Mouse (Mus musculus) intestine, embryonic 16.5 days (tissue): ENCODE data around the gene Cd101. TPM values are rescaled to one million over a fixed set of nuclear protein-coding genes. Genes with fewer than 3 reads are reported as not detected.

Experiments
- ATAC-seq: fragments of 200-750 bp; cut with Nextera tagmentation; 2 replicates; pipeline ENCODE4 v1.8.0; 2017; ENCODE audit warnings: moderate TSS enrichment, moderate library complexity
- H3K27ac ChIP-seq: fragments of 300-500 bp; sonication (generic); 2 replicates; pipeline ENCODE4 v1.5.1; 2014; ENCODE audit warnings: mild to moderate bottlenecking, low read length
- H3K27me3 ChIP-seq: fragments of 300-500 bp; sonication (generic); replicated peaks from 2 replicates; pipeline ENCODE4 v1.6.1; 2014; ENCODE audit warnings: low read length, control low read depth, mixed read lengths; ENCODE audit not compliant: control insufficient read depth, insufficient read depth
- H3K36me3 ChIP-seq: fragments of 300-500 bp; sonication (generic); 2 replicates; pipeline ENCODE4 v1.6.1; 2014; ENCODE audit warnings: low read length, control low read depth; ENCODE audit not compliant: control insufficient read depth, insufficient read depth
- H3K4me1 ChIP-seq: fragments of 300-500 bp; sonication (generic); 2 replicates; pipeline ENCODE4 v1.6.1; 2014; ENCODE audit warnings: low read length, control low read depth, mixed read lengths; ENCODE audit not compliant: control insufficient read depth, insufficient read depth
- H3K4me2 ChIP-seq: fragments of 300-500 bp; sonication (generic); 2 replicates; pipeline ENCODE4 v1.6.1; 2014; ENCODE audit warnings: low read depth, low read length, control low read depth
- H3K4me3 ChIP-seq: fragments of 300-500 bp; sonication (generic); 2 replicates; pipeline ENCODE4 v1.5.1; 2014; ENCODE audit warnings: mild to moderate bottlenecking, low read length
- H3K9ac ChIP-seq: fragments of 300-500 bp; sonication (generic); 2 replicates; pipeline ENCODE4 v1.6.1; 2014; ENCODE audit warnings: low read depth, low read length
- H3K9me3 ChIP-seq: fragments of 300-500 bp; sonication (generic); 2 replicates; pipeline ENCODE4 v1.6.1; 2016; ENCODE audit warnings: low read length, control low read depth; ENCODE audit not compliant: control insufficient read depth
- WGBS: fragments of 180-500 bp; shearing (Covaris S2); extraction: QIAGEN DNeasy Blood & Tissue Kit; methylation state at CpG from one replicate; pipeline ENCODE4 v1.1.7; 2014; 5-methylcytosine and 5-hydroxymethylcytosine counted together
- polyA plus RNA-seq: library from polyadenylated mRNA; unstranded; fragments of >200 nt; fragmentation: Nextera tagmentation; extraction: Ambion mirVana; gene quantifications from 2 replicates; pipeline ENCODE4 v1.2.1, GENCODE M21; 2015

Gene Cd101
- polyA plus RNA-seq, 1 experiment from 2014 or later: 0.13 TPM

DNA sequence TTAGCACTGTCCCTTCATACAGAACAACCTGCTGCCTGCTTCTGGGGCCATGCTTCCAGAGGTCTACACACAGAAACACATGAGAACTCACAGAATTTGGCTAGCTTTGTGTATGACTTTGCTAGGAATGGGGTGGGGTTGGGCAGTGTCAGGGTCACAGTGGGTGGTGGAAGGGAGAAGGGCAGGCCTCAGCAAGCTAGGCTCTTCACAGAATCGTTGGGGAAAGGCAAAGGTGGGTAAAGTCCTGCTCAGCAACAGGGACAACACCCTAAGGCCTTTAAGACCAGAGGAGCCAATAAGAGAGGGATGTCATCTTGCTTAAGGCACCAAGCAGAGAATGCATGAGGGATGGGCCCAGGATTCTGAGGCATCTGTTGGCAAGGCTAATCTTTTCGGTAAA, 19.4 kb upstream of the Cd101 start:
- Histone ChIP-seq H3K9me3 (no peaks in the 10 kb centered on the region), H3K4me2 (no peak overlapping the region), H3K36me3 (0 out of 2 replicates have a peak, but pooled peaks cover 3% of the 10 kb centered on the region), H3K27me3 (no peaks in the 10 kb centered on the region), H3K4me1 (peaks cover 16% of the 10 kb centered on the region), H3K27ac (no peak overlapping the region), H3K4me3 (no peak overlapping the region), H3K9ac (no peak overlapping the region)
- ATAC-seq: no peak
- 62% methylated on average over 2 of the region's 2 CpGs for WGBS

DNA sequence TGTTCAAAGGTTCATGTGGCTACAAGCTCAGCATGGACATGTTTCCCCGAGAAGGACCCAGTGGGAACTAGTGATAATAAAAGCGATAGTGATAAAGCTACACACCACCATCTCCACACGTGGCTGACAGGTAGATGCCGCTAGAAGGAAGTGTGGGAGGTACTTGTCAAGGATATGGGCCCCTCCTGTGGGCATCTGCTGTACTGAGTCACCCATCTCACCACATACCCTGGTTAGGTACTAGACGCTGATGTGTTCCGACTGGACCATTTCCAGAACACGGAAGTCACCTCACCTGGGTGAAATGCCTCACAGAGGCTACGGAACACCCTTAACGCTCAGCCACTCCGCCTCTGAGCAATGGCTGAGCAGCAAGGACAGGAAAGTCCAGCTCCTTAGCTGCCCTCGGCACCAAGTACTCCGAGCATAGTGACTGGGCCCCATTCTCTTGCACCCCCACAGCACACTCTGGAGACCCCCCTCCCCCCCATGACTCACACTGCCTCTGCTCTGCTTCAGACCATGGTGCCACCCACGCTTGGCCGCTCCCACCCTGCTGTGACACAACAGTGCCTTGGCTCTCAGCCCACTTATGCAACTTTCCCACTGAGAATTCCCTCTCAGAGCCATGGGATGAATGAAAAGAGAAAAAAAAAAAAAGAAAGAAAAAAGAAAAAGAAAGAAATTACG, 18.4 kb upstream of the Cd101 start:
- Histone ChIP-seq H3K4me2 (no peak overlapping the region), H3K9me3 (no peaks in the 10 kb centered on the region), H3K27ac (no peak overlapping the region), H3K4me3 (no peak overlapping the region), H3K36me3 (peaks cover 7% of the 10 kb centered on the region; the same call in 1 of the 2 replicates), H3K27me3 (no peaks in the 10 kb centered on the region), H3K9ac (no peak overlapping the region), H3K4me1 (peaks cover 16% of the 10 kb centered on the region)
- WGBS: 77% methylated on average over 15 of the region's 15 CpGs
- ATAC-seq: no peak

DNA sequence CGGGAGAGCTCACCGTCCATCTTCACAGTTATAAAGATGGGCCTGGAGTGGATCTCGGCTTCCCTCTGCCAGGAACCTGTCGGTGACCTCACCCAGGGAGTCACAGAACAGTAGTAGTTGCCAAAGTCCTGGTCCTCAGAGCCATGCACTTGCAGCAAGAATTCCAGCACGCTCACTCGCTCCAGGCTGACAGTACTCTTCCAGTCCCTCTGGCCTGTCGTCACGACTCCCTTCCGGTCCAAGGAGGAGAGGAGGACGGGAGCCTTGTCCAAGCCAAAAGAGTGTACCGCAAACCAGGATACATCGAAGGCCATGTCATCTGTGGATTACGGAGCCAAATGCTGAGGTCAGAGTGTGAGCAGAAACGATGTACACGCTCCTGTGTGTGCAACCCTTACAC, 16.1 kb upstream of the Cd101 start:
- WGBS: 86% methylated on average over 15 of the region's 15 CpGs
- H3K9me3 ChIP-seq: no peaks in the 10 kb centered on the region
- H3K27ac ChIP-seq: peak overlapping the region; percentile 14; the same call in 1 of the 2 replicates

DNA sequence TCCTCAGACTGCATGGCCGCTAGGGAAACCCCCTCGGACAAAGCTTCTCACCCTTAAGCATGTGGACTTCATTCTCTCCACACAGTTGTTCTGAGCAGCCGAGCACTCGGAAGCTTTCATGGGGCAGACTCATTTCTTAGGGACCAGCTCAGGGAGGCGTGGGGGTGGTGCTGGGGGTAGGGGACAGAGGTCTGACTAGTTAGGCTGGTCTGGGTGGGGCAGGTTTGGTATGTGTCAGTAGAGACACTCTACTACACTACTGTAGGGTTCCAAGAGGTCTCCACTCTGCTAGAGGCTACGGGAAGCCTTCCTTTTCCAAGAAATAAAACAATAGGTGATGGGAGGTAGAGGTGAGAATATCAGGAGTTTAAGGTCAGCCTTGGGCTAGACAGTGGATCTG, 15.3 kb upstream of the Cd101 start:
- H3K27me3 ChIP-seq: no peaks in the 10 kb centered on the region
- H3K36me3 ChIP-seq: peaks cover 8% of the 10 kb centered on the region; the same call in 1 of the 2 replicates
- H3K4me3 ChIP-seq: no peak overlapping the region
- H3K4me2 ChIP-seq: no peak overlapping the region
- no peaks in the 10 kb centered on the region for H3K9me3 ChIP-seq
- peaks cover 16% of the 10 kb centered on the region for H3K4me1 ChIP-seq
- peak; percentile 87 for ATAC-seq
- H3K27ac ChIP-seq: peak overlapping the region; percentile 54; the same call in 1 of the 2 replicates
- no peak overlapping the region for H3K9ac ChIP-seq
- WGBS: 65% methylated on average over 6 of the region's 6 CpGs

More for the DNA sequence above, 16.1 kb upstream of the Cd101 start:
- no peaks in the 10 kb centered on the region for H3K27me3 ChIP-seq
- H3K4me1 ChIP-seq: peaks cover 16% of the 10 kb centered on the region
- ATAC-seq: no peak
- no peak overlapping the region for H3K9ac ChIP-seq
- no peak overlapping the region for H3K4me2 ChIP-seq
- no peak overlapping the region for H3K4me3 ChIP-seq
- H3K36me3 ChIP-seq: peaks cover 8% of the 10 kb centered on the region; the same call in 1 of the 2 replicates

DNA sequence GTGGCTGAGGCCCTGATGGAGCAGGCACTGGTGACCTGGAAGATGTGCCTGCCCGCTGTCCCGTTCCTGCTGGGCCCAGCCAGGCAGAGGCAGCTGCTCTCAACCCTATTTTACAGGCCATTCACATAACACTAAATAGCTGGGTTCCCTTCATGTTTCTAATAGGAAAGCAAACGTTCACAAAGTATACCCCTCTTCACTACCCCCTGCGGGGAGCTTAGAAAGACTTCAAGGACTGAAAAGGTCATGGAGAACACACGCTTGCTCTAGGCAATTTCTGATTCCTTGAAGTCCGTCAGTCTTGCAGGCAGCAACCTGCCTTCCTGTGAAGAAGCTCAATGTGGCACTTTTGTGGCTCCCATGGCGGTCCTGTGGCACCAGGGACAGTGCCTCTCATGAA, 12.6 kb upstream of the Cd101 start:
- Histone ChIP-seq H3K9ac (no peak overlapping the region), H3K27me3 (no peaks in the 10 kb centered on the region), H3K4me1 (peaks cover 8% of the 10 kb centered on the region; the same call in 1 of the 2 replicates), H3K36me3 (peaks cover 8% of the 10 kb centered on the region; the same call in 1 of the 2 replicates), H3K4me2 (no peak overlapping the region), H3K4me3 (no peak overlapping the region), H3K9me3 (no peaks in the 10 kb centered on the region), H3K27ac (no peak overlapping the region)
- 87% methylated on average over 7 of the region's 7 CpGs for WGBS
- no peak for ATAC-seq

DNA sequence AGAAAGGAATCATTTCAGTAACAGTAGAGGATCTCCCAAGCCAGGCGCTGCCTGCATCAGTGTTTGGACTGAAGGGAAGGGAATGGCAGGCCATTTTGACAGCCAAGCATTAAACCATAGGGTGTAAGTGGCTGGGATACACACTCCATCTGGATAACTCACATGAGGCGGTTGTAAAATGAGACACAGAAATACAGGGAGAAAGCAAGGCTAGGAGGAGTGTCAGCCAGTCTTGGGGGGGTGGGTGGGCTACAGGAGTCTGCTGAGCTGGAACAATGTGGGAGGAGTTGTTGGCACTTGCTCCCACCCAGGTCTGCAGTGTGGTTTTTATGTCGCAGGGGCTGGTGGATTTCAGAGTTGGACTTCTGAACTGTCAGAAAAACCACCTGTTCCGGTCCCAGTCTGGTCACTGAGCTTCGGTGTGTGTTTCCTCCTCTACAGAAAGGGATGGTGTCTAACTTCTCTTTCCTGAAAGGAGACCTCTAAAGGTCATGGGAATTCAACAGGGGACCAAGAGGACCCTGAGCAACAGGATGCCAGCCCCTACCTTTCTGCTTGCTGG, 8.7 kb upstream of the Cd101 start:
- no peaks in the 10 kb centered on the region for H3K9me3 ChIP-seq
- H3K9ac ChIP-seq: no peak overlapping the region
- no peak overlapping the region for H3K4me3 ChIP-seq
- WGBS: 75% methylated on average over 5 of the region's 5 CpGs
- ATAC-seq: no peak
- peaks cover 5% of the 10 kb centered on the region; the same call in 1 of the 2 replicates for H3K36me3 ChIP-seq
- H3K4me1 ChIP-seq: no peaks in the 10 kb centered on the region
- no peaks in the 10 kb centered on the region for H3K27me3 ChIP-seq
- H3K27ac ChIP-seq: no peak overlapping the region
- no peak overlapping the region for H3K4me2 ChIP-seq

DNA sequence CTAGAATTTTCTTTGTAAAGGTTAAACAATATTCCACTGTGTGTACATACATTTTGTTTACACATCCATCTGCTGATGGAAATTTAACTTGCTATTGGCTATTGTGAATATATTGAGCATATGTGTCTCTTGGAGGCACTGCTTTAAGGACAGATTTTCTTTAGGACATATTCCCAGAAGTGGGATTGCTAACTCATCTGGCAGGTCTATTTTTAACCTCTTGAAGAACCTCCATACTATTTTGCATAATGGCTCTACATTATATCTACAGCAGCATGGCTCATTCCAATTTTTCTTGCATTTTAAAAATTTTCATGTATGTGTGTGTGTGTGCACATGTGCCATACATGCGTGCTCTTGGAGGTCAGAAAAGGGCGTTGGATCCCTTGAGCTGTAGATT, 6.6 kb upstream of the Cd101 start:
- WGBS: 98% methylated on average over 2 of the region's 2 CpGs
- H3K4me3 ChIP-seq: no peak overlapping the region
- H3K36me3 ChIP-seq: no peaks in the 10 kb centered on the region
- no peak overlapping the region for H3K9ac ChIP-seq
- H3K4me2 ChIP-seq: no peak overlapping the region
- H3K27me3 ChIP-seq: no peaks in the 10 kb centered on the region
- ATAC-seq: no peak
- H3K27ac ChIP-seq: no peak overlapping the region
- peaks cover 7% of the 10 kb centered on the region for H3K4me1 ChIP-seq
- H3K9me3 ChIP-seq: no peaks in the 10 kb centered on the region

DNA sequence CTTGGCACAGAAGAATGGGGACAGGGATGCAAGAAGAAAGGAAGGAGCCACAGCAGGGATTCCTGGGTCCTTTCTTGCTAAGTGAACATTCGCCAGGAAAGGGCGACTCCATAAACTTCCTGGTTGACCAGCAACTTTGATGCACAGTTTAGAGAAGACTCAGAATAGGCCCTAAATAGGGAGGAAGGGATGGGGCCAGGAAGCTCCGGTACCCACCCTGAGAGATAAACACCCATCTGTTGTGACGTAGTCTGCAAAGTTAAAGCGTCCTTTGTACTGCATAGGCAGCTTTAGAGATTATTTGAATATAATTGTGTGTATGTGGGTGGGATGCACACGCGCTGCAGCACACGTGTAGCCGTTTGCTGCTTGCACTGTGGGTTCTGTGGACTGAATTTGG, 5.2 kb upstream of the Cd101 start:
- Histone ChIP-seq H3K9me3 (no peaks in the 10 kb centered on the region), H3K4me2 (no peak overlapping the region), H3K27ac (no peak overlapping the region), H3K36me3 (no peaks in the 10 kb centered on the region), H3K4me1 (peaks cover 9% of the 10 kb centered on the region), H3K27me3 (no peaks in the 10 kb centered on the region), H3K4me3 (no peak overlapping the region), H3K9ac (no peak overlapping the region)
- no peak for ATAC-seq
- WGBS: 90% methylated on average over 9 of the region's 9 CpGs

DNA sequence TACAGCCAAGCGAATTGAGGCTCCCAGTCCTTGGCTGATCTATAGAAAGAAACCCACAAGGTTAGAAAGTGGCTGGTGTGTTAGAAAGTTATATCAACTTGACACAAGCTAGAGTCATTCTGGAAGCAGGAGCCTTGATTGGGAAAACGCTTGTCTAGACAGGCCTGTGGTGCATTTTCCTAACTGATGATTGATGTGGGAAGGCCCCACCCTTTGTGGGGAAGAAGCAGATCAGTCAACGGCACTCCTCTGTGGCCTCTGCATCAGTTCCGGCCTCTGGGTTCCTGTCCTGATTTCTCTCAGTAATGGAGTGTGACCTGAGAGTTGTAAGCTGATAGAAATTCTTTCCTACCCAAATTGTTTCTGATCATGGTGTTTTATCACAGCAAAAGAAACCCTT, 4.3 kb upstream of the Cd101 start:
- Histone ChIP-seq H3K4me1 (peaks cover 9% of the 10 kb centered on the region), H3K9ac (no peak overlapping the region), H3K36me3 (no peaks in the 10 kb centered on the region), H3K27me3 (no peaks in the 10 kb centered on the region), H3K4me3 (no peak overlapping the region), H3K9me3 (no peaks in the 10 kb centered on the region), H3K4me2 (no peak overlapping the region), H3K27ac (no peak overlapping the region)
- 61% methylated on average over 4 of the region's 4 CpGs for WGBS
- no peak for ATAC-seq
